Mouse (Mus musculus): ENCODE measurements around the gene Pa2g4. TPM values are rescaled to one million over a fixed set of nuclear protein-coding genes. Genes with fewer than 3 reads are reported as not detected.
A peak's percentile ranks its signal among the peaks of the same experiment; 100 is the strongest.

Pa2g4 gene
- polyA plus RNA-seq, 1 experiment from 2014 or later = 85.1 TPM

- DNase-seq = no peak
- no peak for ATAC-seq
- Histone ChIP-seq H3K36me3 (replicated peaks; ENCODE audit: insufficient read depth, low read length) (peaks cover 24% of the 10 kb centered on the region), H3K9ac (replicated peaks) (no peak overlapping the region; the same call in 1 of the 2 replicates), H3K4me3 (ENCODE audit: low read depth, low read length) (no peak overlapping the region), H3K9me3 (ENCODE audit: low read length) (no peaks in the 10 kb centered on the region), H3K4me2 (ENCODE audit: low read depth, low read length) (no peak overlapping the region), H3K4me1 (ENCODE audit: insufficient read depth) (peaks cover 9% of the 10 kb centered on the region), H3K27ac (ENCODE audit: low read depth) (no peak overlapping the region), H3K27me3 (ENCODE audit: insufficient read depth, low read length) (no peaks in the 10 kb centered on the region)
- TF ChIP-seq EP300 (IDR thresholded peaks at IDR 0.05; ENCODE audit: low read depth) = no peak
- no peak for TF ChIP-seq CTCF (IDR thresholded peaks at IDR 0.05; ENCODE audit: low read depth)
- WGBS (ENCODE audit: insufficient replicate concordance) = 93% methylated on average over 37 of the region's 37 CpGs
Observed at GRCm38 (mm10) chr10:128544674-128545569, 20.9 kb downstream of the Pa2g4 start.

GRCm38 (mm10) chr10:128544151-128544657 is 21.6 kb downstream of the Pa2g4 start:
- H3K4me1 ChIP-seq (ENCODE audit: insufficient read depth) = peaks cover 5% of the 10 kb centered on the region; the same call in 1 of the 2 replicates
- no peak overlapping the region for H3K27ac ChIP-seq (ENCODE audit: low read depth)
- no peak overlapping the region for H3K4me2 ChIP-seq (ENCODE audit: low read depth, low read length)
- DNase-seq (no peak), ATAC-seq (no peak)
- no peak overlapping the region for H3K4me3 ChIP-seq (ENCODE audit: low read depth, low read length)
- H3K9me3 ChIP-seq (ENCODE audit: low read length) = no peaks in the 10 kb centered on the region
- peaks cover 24% of the 10 kb centered on the region for H3K36me3 ChIP-seq (replicated peaks; ENCODE audit: insufficient read depth, low read length)
- 93% methylated on average over 15 of the region's 15 CpGs for WGBS (ENCODE audit: insufficient replicate concordance)
- H3K9ac ChIP-seq (replicated peaks) = no peak overlapping the region
- TF ChIP-seq EP300 (IDR thresholded peaks at IDR 0.05; ENCODE audit: low read depth) = no peak
- TF ChIP-seq CTCF (IDR thresholded peaks at IDR 0.05; ENCODE audit: low read depth) = no peak
- H3K27me3 ChIP-seq (ENCODE audit: insufficient read depth, low read length) = no peaks in the 10 kb centered on the region

GRCm38 (mm10) chr10:128543100-128543499 is 22.7 kb downstream of the Pa2g4 start:
- Histone ChIP-seq H3K9ac (replicated peaks) (no peak overlapping the region), H3K27ac (ENCODE audit: low read depth) (no peak overlapping the region), H3K4me2 (ENCODE audit: low read depth, low read length) (no peak overlapping the region), H3K4me3 (ENCODE audit: low read depth, low read length) (no peak overlapping the region), H3K27me3 (ENCODE audit: insufficient read depth, low read length) (no peaks in the 10 kb centered on the region), H3K9me3 (ENCODE audit: low read length) (no peaks in the 10 kb centered on the region), H3K36me3 (replicated peaks; ENCODE audit: insufficient read depth, low read length) (peaks cover 24% of the 10 kb centered on the region), H3K4me1 (ENCODE audit: insufficient read depth) (peaks cover 5% of the 10 kb centered on the region; the same call in 1 of the 2 replicates)
- WGBS (ENCODE audit: insufficient replicate concordance) = 68% methylated on average over 2 of the region's 2 CpGs
- ATAC-seq (no peak), DNase-seq (no peak)
- TF ChIP-seq CTCF (IDR thresholded peaks at IDR 0.05; ENCODE audit: low read depth) (no peak), EP300 (IDR thresholded peaks at IDR 0.05; ENCODE audit: low read depth) (no peak)

GRCm38 (mm10) chr10:128538340-128538870 is 27.4 kb downstream of the Pa2g4 start:
- Histone ChIP-seq H3K4me3 (ENCODE audit: low read depth, low read length) (no peak overlapping the region), H3K27ac (ENCODE audit: low read depth) (no peak overlapping the region), H3K9ac (replicated peaks) (no peak overlapping the region), H3K9me3 (ENCODE audit: low read length) (no peaks in the 10 kb centered on the region), H3K27me3 (ENCODE audit: insufficient read depth, low read length) (no peaks in the 10 kb centered on the region), H3K4me1 (ENCODE audit: insufficient read depth) (0 out of 2 replicates have a peak, but pooled peaks cover 5% of the 10 kb centered on the region), H3K4me2 (ENCODE audit: low read depth, low read length) (no peak overlapping the region), H3K36me3 (replicated peaks; ENCODE audit: insufficient read depth, low read length) (peaks cover under 1% of the 10 kb centered on the region; the same call in 1 of the 2 replicates)
- no peak for ATAC-seq
- 92% methylated on average over 1 of the region's 1 CpGs for WGBS (ENCODE audit: insufficient replicate concordance)
- no peak for DNase-seq
- TF ChIP-seq EP300 (IDR thresholded peaks at IDR 0.05; ENCODE audit: low read depth) (no peak), CTCF (IDR thresholded peaks at IDR 0.05; ENCODE audit: low read depth) (no peak)

GRCm38 (mm10) chr10:128536266-128536940 is 29.4 kb downstream of the Pa2g4 start:
- H3K27ac ChIP-seq (ENCODE audit: low read depth) = peak overlapping the region; percentile 66
- H3K9ac ChIP-seq (replicated peaks) = 0 out of 2 replicates have a peak overlapping the region, but pooled peaks have one; percentile 13
- H3K27me3 ChIP-seq (ENCODE audit: insufficient read depth, low read length) = no peaks in the 10 kb centered on the region
- ATAC-seq = peak; percentile 98
- no peaks in the 10 kb centered on the region for H3K36me3 ChIP-seq (replicated peaks; ENCODE audit: insufficient read depth, low read length)
- H3K4me3 ChIP-seq (ENCODE audit: low read depth, low read length) = peak overlapping the region; percentile 17; the same call in 1 of the 2 replicates
- DNase-seq = peak; percentile 91
- TF ChIP-seq EP300 (IDR thresholded peaks at IDR 0.05; ENCODE audit: low read depth) (peak; percentile 51; the same call in 1 of the 2 replicates), CTCF (IDR thresholded peaks at IDR 0.05; ENCODE audit: low read depth) (peak; percentile 97)
- no peaks in the 10 kb centered on the region for H3K9me3 ChIP-seq (ENCODE audit: low read length)
- peak overlapping the region; percentile 59 for H3K4me2 ChIP-seq (ENCODE audit: low read depth, low read length)
- WGBS (ENCODE audit: insufficient replicate concordance) = 10% methylated on average over 18 of the region's 18 CpGs
- H3K4me1 ChIP-seq (ENCODE audit: insufficient read depth) = 0 out of 2 replicates have a peak, but pooled peaks cover 5% of the 10 kb centered on the region
